Mouse (Mus musculus): Measurements from ENCODE around the gene Rasl10b. TPM values are rescaled to one million over a fixed set of nuclear protein-coding genes. Genes with fewer than 3 reads are reported as not detected.

Rasl10b gene
- 100 to 1,000 TPM; 229 to 234 TPM for total RNA-seq (2021)
- long read RNA-seq, experiment 1, transcript Rasl10b-202 (4 exons, 3,156 nt), result major isoform, 80 of 130 reads
- long read RNA-seq, experiment 1, partial matches to known transcripts, result 4 of 130 reads
- long read RNA-seq, experiment 1, other reads (novel, unspliced or antisense), result 40 of 130 reads
- long read RNA-seq, experiment 2, transcript Rasl10b-202 (4 exons, 3,156 nt), result major isoform, 86 of 138 reads
- long read RNA-seq, experiment 2, transcript Rasl10b-201 (4 exons, 996 nt), result minor isoform, 9 of 138 reads
- long read RNA-seq, experiment 2, partial matches to known transcripts, result 35 of 138 reads
- long read RNA-seq, experiment 2, other reads (novel, unspliced or antisense), result 4 of 138 reads

- DNase-seq (ENCODE audit: low spot score in 2 of 2), result no peak
- intact Hi-C loops (cut with DNase I), result loop anchor here (5.0 kb wide), 1 partner anchor 37 kb away; no protein-coding TSS in a partner anchor
These were observed at the start of gene Rasl10b for GRCm38 (mm10) chr11:83409087-83409754. Rasl10b (plus strand) TSS chr11:83409137.

- intact Hi-C loops (cut with DNase I), result no loop called here
- DNase-seq (ENCODE audit: low spot score in 2 of 2), result no peak
These were observed 44.3 kb upstream of the Rasl10b start for GRCm38 (mm10) chr11:83364656-83365055.

GRCm38 (mm10) chr11:83371267-83371666 lies 37.7 kb upstream of the Rasl10b start:
- intact Hi-C loops (cut with DNase I), result loop anchor here (5.0 kb wide), 1 partner anchor 36 kb away; the partner anchor contains the start of gene Rasl10b
- DNase-seq (ENCODE audit: low spot score in 2 of 2), result peak; percentile 43 to 46

GRCm38 (mm10) chr11:83379745-83380341 lies 29.1 kb upstream of the Rasl10b start:
- DNase-seq (ENCODE audit: low spot score in 2 of 2), result no peak
- intact Hi-C loops (cut with DNase I), result no loop called here

GRCm38 (mm10) chr11:83382876-83383531 lies 25.9 kb upstream of the Rasl10b start:
- intact Hi-C loops (cut with DNase I), result no loop called here
- DNase-seq (ENCODE audit: low spot score in 2 of 2), result no peak

- intact Hi-C loops (cut with DNase I), result no loop called here
- DNase-seq (ENCODE audit: low spot score in 2 of 2), result no peak
These were observed 25.4 kb upstream of the Rasl10b start for GRCm38 (mm10) chr11:83383532-83383887.

GRCm38 (mm10) chr11:83393062-83393461 lies 15.9 kb upstream of the Rasl10b start:
- DNase-seq (ENCODE audit: low spot score in 2 of 2), result peak; percentile 32 to 43
- intact Hi-C loops (cut with DNase I), result no loop called here

- DNase-seq (ENCODE audit: low spot score in 2 of 2), result peak in 1 of 2 experiments; percentile 30
- intact Hi-C loops (cut with DNase I), result no loop called here
These were observed 14.0 kb upstream of the Rasl10b start for GRCm38 (mm10) chr11:83394802-83395439.

GRCm38 (mm10) chr11:83397626-83398025 lies 11.3 kb upstream of the Rasl10b start:
- intact Hi-C loops (cut with DNase I), result no loop called here
- no peak for DNase-seq (ENCODE audit: low spot score in 2 of 2)

GRCm38 (mm10) chr11:83398724-83399123 lies 10.2 kb upstream of the Rasl10b start:
- intact Hi-C loops (cut with DNase I), result no loop called here
- DNase-seq (ENCODE audit: low spot score in 2 of 2), result no peak

GRCm38 (mm10) chr11:83403787-83404186 lies 5.2 kb upstream of the Rasl10b start:
- intact Hi-C loops (cut with DNase I), result no loop called here
- no peak for DNase-seq (ENCODE audit: low spot score in 2 of 2)

GRCm38 (mm10) chr11:83406391-83406790 lies 2.5 kb upstream of the Rasl10b start:
- DNase-seq (ENCODE audit: low spot score in 2 of 2), result peak in 1 of 2 experiments; percentile 32
- intact Hi-C loops (cut with DNase I), result loop anchor here (5.0 kb wide), 1 partner anchor 34 kb away; no protein-coding TSS in a partner anchor

GRCm38 (mm10) chr11:83408242-83408641 lies 695 bp upstream of the Rasl10b start:
- intact Hi-C loops (cut with DNase I), result loop anchor here (5.0 kb wide), 1 partner anchor 36 kb away; no protein-coding TSS in a partner anchor
- DNase-seq (ENCODE audit: low spot score in 2 of 2), result no peak

- intact Hi-C loops (cut with DNase I), result loop anchor here (5.0 kb wide), 1 partner anchor 38 kb away; no protein-coding TSS in a partner anchor
- no peak for DNase-seq (ENCODE audit: low spot score in 2 of 2)
These were observed 905 bp downstream of the Rasl10b start for GRCm38 (mm10) chr11:83409792-83410291.

- no peak for DNase-seq (ENCODE audit: low spot score in 2 of 2)
- intact Hi-C loops (cut with DNase I), result no loop called here
These were observed 1.6 kb downstream of the Rasl10b start for GRCm38 (mm10) chr11:83410510-83410909.

- DNase-seq (ENCODE audit: low spot score in 2 of 2), result no peak
- intact Hi-C loops (cut with DNase I), result no loop called here
These were observed 8.1 kb downstream of the Rasl10b start for GRCm38 (mm10) chr11:83417080-83417479.

GRCm38 (mm10) chr11:83417708-83418107 lies 8.8 kb downstream of the Rasl10b start:
- DNase-seq (ENCODE audit: low spot score in 2 of 2), result no peak

GRCm38 (mm10) chr11:83418566-83418965 lies 9.6 kb downstream of the Rasl10b start:
- DNase-seq (ENCODE audit: low spot score in 2 of 2), result peak; percentile 73 to 89
- intact Hi-C loops (cut with DNase I), result no loop called here

More at GRCm38 (mm10) chr11:83417708-83418107, 8.8 kb downstream of the Rasl10b start:
- intact Hi-C loops (cut with DNase I), result no loop called here

GRCm38 (mm10) chr11:83420338-83420737 lies 11.4 kb downstream of the Rasl10b start:
- intact Hi-C loops (cut with DNase I), result loop anchor here (5.0 kb wide), 1 partner anchor 93 kb away; no protein-coding TSS in a partner anchor
- DNase-seq (ENCODE audit: low spot score in 2 of 2), result peak; percentile 57 to 65
